Mouse (Mus musculus): Measurements from ENCODE around the gene Tmem163. TPM values are rescaled to one million over a fixed set of nuclear protein-coding genes. Genes with fewer than 3 reads are reported as not detected.

Gene Tmem163
- polyA plus RNA-seq, 1 experiment, result 10.6 TPM

GRCm38 (mm10) chr1:127575692-127576091, 103.7 kb downstream of the Tmem163 start:
- no peak for TF ChIP-seq CTCF (IDR thresholded peaks at IDR 0.05; ENCODE audit: extremely low read depth, insufficient read depth, insufficient read length, insufficient replicate concordance)
- TF ChIP-seq POLR2A (IDR thresholded peaks at IDR 0.05; ENCODE audit: low read depth, low read length), result no peak
- H3K4me1 ChIP-seq (ENCODE audit: control insufficient read depth, insufficient read depth, insufficient read length), result peaks cover 19% of the 10 kb centered on the region; the same call in 1 of the 2 replicates
- WGBS, result 76% methylated on average over 4 of the region's 4 CpGs
- H3K27ac ChIP-seq (ENCODE audit: insufficient read depth, low read length), result no peak overlapping the region
- H3K36me3 ChIP-seq (ENCODE audit: control insufficient read depth, insufficient read depth, low read length), result no peaks in the 10 kb centered on the region
- DNase-seq (ENCODE audit: low read depth in 1 of 2, low spot score in 2 of 2), result no peak
- H3K4me3 ChIP-seq (ENCODE audit: extremely low read depth, insufficient read depth, insufficient read length), result no peak overlapping the region
- H3K27me3 ChIP-seq (ENCODE audit: control insufficient read depth, insufficient read depth, low read length), result 0 out of 2 replicates have a peak, but pooled peaks cover 2% of the 10 kb centered on the region

- 76% methylated on average over 3 of the region's 3 CpGs for WGBS
- DNase-seq (ENCODE audit: low read depth in 1 of 2, low spot score in 2 of 2), result no peak
- Histone ChIP-seq H3K27me3 (ENCODE audit: control insufficient read depth, insufficient read depth, low read length) (no peaks in the 10 kb centered on the region), H3K27ac (ENCODE audit: insufficient read depth, low read length) (no peak overlapping the region), H3K4me3 (ENCODE audit: extremely low read depth, insufficient read depth, insufficient read length) (no peak overlapping the region), H3K36me3 (ENCODE audit: control insufficient read depth, insufficient read depth, low read length) (0 out of 2 replicates have a peak, but pooled peaks cover 3% of the 10 kb centered on the region), H3K4me1 (ENCODE audit: control insufficient read depth, insufficient read depth, insufficient read length) (peaks cover 8% of the 10 kb centered on the region; the same call in 1 of the 2 replicates)
- TF ChIP-seq POLR2A (IDR thresholded peaks at IDR 0.05; ENCODE audit: low read depth, low read length) (no peak), CTCF (IDR thresholded peaks at IDR 0.05; ENCODE audit: extremely low read depth, insufficient read depth, insufficient read length, insufficient replicate concordance) (no peak)
Measured at GRCm38 (mm10) chr1:127573186-127573585, 106.2 kb downstream of the Tmem163 start.

- Histone ChIP-seq H3K4me3 (ENCODE audit: extremely low read depth, insufficient read depth, insufficient read length) (no peak overlapping the region), H3K36me3 (ENCODE audit: control insufficient read depth, insufficient read depth, low read length) (0 out of 2 replicates have a peak, but pooled peaks cover 3% of the 10 kb centered on the region), H3K4me1 (ENCODE audit: control insufficient read depth, insufficient read depth, insufficient read length) (no peaks in the 10 kb centered on the region), H3K27me3 (ENCODE audit: control insufficient read depth, insufficient read depth, low read length) (no peaks in the 10 kb centered on the region), H3K27ac (ENCODE audit: insufficient read depth, low read length) (no peak overlapping the region)
- DNase-seq (ENCODE audit: low read depth in 1 of 2, low spot score in 2 of 2), result no peak
- 89% methylated on average over 3 of the region's 3 CpGs for WGBS
- TF ChIP-seq CTCF (IDR thresholded peaks at IDR 0.05; ENCODE audit: extremely low read depth, insufficient read depth, insufficient read length, insufficient replicate concordance), result no peak
- TF ChIP-seq POLR2A (IDR thresholded peaks at IDR 0.05; ENCODE audit: low read depth, low read length), result no peak
Measured at GRCm38 (mm10) chr1:127568641-127569040, 110.7 kb downstream of the Tmem163 start.

- Histone ChIP-seq H3K36me3 (ENCODE audit: control insufficient read depth, insufficient read depth, low read length) (0 out of 2 replicates have a peak, but pooled peaks cover 1% of the 10 kb centered on the region), H3K4me1 (ENCODE audit: control insufficient read depth, insufficient read depth, insufficient read length) (peaks cover 4% of the 10 kb centered on the region; the same call in 1 of the 2 replicates), H3K4me3 (ENCODE audit: extremely low read depth, insufficient read depth, insufficient read length) (no peak overlapping the region), H3K27me3 (ENCODE audit: control insufficient read depth, insufficient read depth, low read length) (no peaks in the 10 kb centered on the region), H3K27ac (ENCODE audit: insufficient read depth, low read length) (no peak overlapping the region)
- WGBS, result 71% methylated on average over 2 of the region's 2 CpGs
- TF ChIP-seq CTCF (IDR thresholded peaks at IDR 0.05; ENCODE audit: extremely low read depth, insufficient read depth, insufficient read length, insufficient replicate concordance) (no peak), POLR2A (IDR thresholded peaks at IDR 0.05; ENCODE audit: low read depth, low read length) (no peak)
- DNase-seq (ENCODE audit: low read depth in 1 of 2, low spot score in 2 of 2), result no peak
Measured at GRCm38 (mm10) chr1:127556486-127556845, 122.9 kb downstream of the Tmem163 start.

DNA sequence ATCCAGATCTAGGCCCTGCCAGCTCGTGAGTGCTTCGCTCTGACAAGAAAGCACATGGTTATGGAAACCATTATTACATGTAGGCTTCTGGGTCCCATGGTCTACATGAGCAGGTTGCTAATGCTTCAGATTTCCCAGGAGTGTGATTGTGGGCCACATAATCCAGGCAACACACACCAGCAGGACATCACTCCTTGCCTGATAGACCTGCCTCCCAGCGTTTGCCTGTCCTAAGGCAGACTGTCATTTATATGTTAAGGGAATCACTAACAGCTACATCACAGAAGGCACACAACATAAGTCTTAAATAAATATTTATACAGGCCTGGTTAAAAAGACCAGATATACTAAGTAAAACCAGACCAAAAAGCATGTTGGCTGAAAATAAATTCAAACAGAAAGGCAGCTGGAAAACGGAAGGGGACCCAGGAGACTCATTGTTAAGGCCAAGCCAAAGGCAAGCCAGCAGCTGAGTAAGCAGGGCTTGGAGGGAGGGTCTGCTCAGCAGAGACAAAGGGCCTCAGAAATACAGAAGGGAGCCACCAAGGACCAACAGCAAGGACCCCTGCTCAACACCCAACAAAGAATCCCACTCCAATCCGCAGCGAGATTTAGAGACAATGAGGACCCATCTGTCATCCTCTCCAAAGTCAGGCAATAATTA, 123.4 kb downstream of the Tmem163 start:
- TF ChIP-seq CTCF (IDR thresholded peaks at IDR 0.05; ENCODE audit: extremely low read depth, insufficient read depth, insufficient read length, insufficient replicate concordance) (no peak), POLR2A (IDR thresholded peaks at IDR 0.05; ENCODE audit: low read depth, low read length) (no peak)
- Histone ChIP-seq H3K4me1 (ENCODE audit: control insufficient read depth, insufficient read depth, insufficient read length) (peaks cover 4% of the 10 kb centered on the region; the same call in 1 of the 2 replicates), H3K4me3 (ENCODE audit: extremely low read depth, insufficient read depth, insufficient read length) (no peak overlapping the region), H3K36me3 (ENCODE audit: control insufficient read depth, insufficient read depth, low read length) (peaks cover 3% of the 10 kb centered on the region; the same call in 1 of the 2 replicates), H3K27me3 (ENCODE audit: control insufficient read depth, insufficient read depth, low read length) (no peaks in the 10 kb centered on the region), H3K27ac (ENCODE audit: insufficient read depth, low read length) (no peak overlapping the region)
- DNase-seq (ENCODE audit: low read depth in 1 of 2, low spot score in 2 of 2), result no peak
- WGBS, result 87% methylated on average over 6 of the region's 6 CpGs

DNA sequence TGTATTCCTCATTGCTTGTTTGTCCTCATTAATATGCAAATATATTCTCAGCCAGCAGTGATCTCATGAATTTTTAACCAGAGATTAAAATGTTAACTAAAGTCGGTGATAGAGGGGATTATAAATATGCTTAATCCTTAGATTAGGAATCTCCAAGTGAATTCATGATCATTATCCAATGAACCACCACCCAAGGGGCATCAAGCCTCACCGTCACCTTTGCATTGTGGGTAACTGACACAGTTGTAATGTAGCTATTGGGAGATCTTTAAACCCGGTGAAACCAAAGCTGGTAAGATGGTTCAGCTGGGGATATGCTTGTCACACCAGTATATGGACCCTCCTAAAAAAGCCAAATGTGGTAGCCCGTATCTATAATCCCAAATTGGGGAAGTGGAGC, 131.3 kb downstream of the Tmem163 start:
- H3K27ac ChIP-seq (ENCODE audit: insufficient read depth, low read length), result no peak overlapping the region
- peaks cover 5% of the 10 kb centered on the region for H3K36me3 ChIP-seq (ENCODE audit: control insufficient read depth, insufficient read depth, low read length)
- no peaks in the 10 kb centered on the region for H3K4me1 ChIP-seq (ENCODE audit: control insufficient read depth, insufficient read depth, insufficient read length)
- WGBS, result 83% methylated on average over 4 of the region's 4 CpGs
- TF ChIP-seq CTCF (IDR thresholded peaks at IDR 0.05; ENCODE audit: extremely low read depth, insufficient read depth, insufficient read length, insufficient replicate concordance) (no peak), POLR2A (IDR thresholded peaks at IDR 0.05; ENCODE audit: low read depth, low read length) (no peak)
- H3K27me3 ChIP-seq (ENCODE audit: control insufficient read depth, insufficient read depth, low read length), result no peaks in the 10 kb centered on the region
- H3K4me3 ChIP-seq (ENCODE audit: extremely low read depth, insufficient read depth, insufficient read length), result no peak overlapping the region
- DNase-seq (ENCODE audit: low read depth in 1 of 2, low spot score in 2 of 2), result no peak

GRCm38 (mm10) chr1:127542756-127543155, 136.6 kb downstream of the Tmem163 start:
- Histone ChIP-seq H3K27ac (ENCODE audit: insufficient read depth, low read length) (no peak overlapping the region), H3K4me1 (ENCODE audit: control insufficient read depth, insufficient read depth, insufficient read length) (no peaks in the 10 kb centered on the region), H3K4me3 (ENCODE audit: extremely low read depth, insufficient read depth, insufficient read length) (no peak overlapping the region), H3K27me3 (ENCODE audit: control insufficient read depth, insufficient read depth, low read length) (no peaks in the 10 kb centered on the region), H3K36me3 (ENCODE audit: control insufficient read depth, insufficient read depth, low read length) (peaks cover 4% of the 10 kb centered on the region; the same call in 1 of the 2 replicates)
- no peak for TF ChIP-seq CTCF (IDR thresholded peaks at IDR 0.05; ENCODE audit: extremely low read depth, insufficient read depth, insufficient read length, insufficient replicate concordance)
- TF ChIP-seq POLR2A (IDR thresholded peaks at IDR 0.05; ENCODE audit: low read depth, low read length), result no peak
- DNase-seq (ENCODE audit: low read depth in 1 of 2, low spot score in 2 of 2), result no peak
- WGBS, result 64% methylated on average over 1 of the region's 1 CpGs
